Mouse (Mus musculus): ENCODE measurements around the gene Tnrc18.

DNA sequence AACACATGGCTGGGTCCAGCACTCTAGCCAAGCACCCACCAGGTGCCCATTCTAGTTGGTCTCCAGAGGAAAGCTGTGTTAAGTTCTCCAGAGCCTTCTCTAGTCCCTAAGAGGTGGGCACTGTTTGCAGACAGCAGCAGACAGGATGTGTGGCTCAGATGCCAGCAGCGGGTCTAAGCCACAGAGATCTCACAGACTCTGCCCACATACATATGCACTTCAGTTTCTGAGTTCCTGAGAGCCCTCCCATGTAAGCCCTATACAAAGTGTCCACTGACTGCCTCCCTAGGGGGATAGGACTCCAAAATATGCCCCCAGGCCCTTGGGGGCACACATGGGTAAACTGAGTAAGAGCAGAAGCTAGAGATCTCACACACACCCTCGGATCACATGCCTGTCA is 23.3 kb downstream of the Tnrc18 start:
- TF ChIP-seq POLR2A (IDR thresholded peaks at IDR 0.05; ENCODE audit: insufficient read depth, low read length), result no peak
- TF ChIP-seq CTCF (IDR thresholded peaks at IDR 0.05; ENCODE audit: low read depth, low read length), result no peak
